Mouse (Mus musculus): ENCODE measurements at regions not wholly inside any gene's neighbourhood (a gene's known extent, or its start where the extent isn't known, plus 50 kb on each side); places are given as distances from the start of the nearest gene placed in this dataset.
A peak's percentile ranks its signal among the peaks of the same experiment; 100 is the strongest.
"Not testable (repeated sequence)": the region's sequence is repeated elsewhere in the genome, so short reads cannot be mapped to it uniquely, and the experiment has no call there.

DNA sequence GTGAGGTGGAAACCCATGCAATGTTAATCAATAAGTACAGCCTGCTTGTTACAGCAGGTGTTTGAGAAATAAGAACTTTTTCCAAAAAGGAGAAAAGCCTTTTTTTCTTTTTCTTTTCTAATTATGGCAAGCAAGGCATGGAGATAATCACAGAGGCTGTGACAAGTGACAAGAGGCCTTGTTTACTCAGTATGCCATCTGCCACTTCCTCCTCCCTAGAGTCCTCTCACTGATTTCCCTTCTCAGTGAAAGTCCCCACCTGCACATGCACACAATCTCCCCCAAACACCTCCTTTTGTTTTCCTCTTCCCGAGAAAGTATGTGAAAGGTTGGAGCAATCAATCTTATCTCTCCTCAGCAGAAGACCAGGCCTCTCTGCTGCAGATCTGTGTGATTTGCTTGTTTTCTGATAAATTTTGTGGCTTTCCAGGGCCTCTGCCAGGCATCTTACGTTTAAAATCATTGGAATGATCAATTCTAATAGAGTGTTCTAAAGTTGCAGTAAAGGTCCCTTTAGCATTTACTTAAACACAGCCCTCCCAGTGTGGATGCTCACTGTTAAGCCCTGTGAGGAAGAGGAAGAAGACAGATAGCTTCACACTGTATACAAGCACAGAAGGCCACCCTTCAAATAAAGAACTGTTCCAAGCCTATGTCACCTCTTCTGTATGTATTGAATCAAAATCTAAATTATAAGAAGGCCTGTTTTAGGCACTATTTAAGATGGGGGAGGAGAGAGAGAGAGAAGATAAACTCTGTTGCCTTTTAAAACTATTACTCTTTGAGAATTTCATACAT lies 710.5 kb downstream of the Rapgef2 start:
- peak; percentile 65; the same call in 1 of the 2 replicates for ATAC-seq (ENCODE audit: low FRiP score)
- WGBS = 49% methylated on average over 2 of the region's 2 CpGs
- no peak for DNase-seq (ENCODE audit: low spot score, missing footprints)
- Histone ChIP-seq H3K9ac (ENCODE audit: low read length) (no peak overlapping the region), H3K27ac (ENCODE audit: low read depth, low read length) (no peak overlapping the region), H3K36me3 (ENCODE audit: control insufficient read depth, insufficient read depth, low read length) (no peaks in the 10 kb centered on the region), H3K4me3 (ENCODE audit: low read depth, low read length) (no peak overlapping the region), H3K9me3 (ENCODE audit: control insufficient read depth, low read length) (no peaks in the 10 kb centered on the region), H3K4me1 (ENCODE audit: control insufficient read depth, insufficient read depth, low read length) (no peaks in the 10 kb centered on the region), H3K27me3 (ENCODE audit: control insufficient read depth, insufficient read depth, low read length) (no peaks in the 10 kb centered on the region), H3K4me2 (no peak overlapping the region)

GRCm38 (mm10) chr3:78574807-78575206 lies 711.5 kb downstream of the Rapgef2 start:
- no peak for ATAC-seq (ENCODE audit: low FRiP score)
- Histone ChIP-seq H3K4me2 (no peak overlapping the region), H3K4me3 (ENCODE audit: low read depth, low read length) (no peak overlapping the region), H3K27ac (ENCODE audit: low read depth, low read length) (no peak overlapping the region), H3K27me3 (ENCODE audit: control insufficient read depth, insufficient read depth, low read length) (no peaks in the 10 kb centered on the region), H3K9ac (ENCODE audit: low read length) (no peak overlapping the region), H3K36me3 (ENCODE audit: control insufficient read depth, insufficient read depth, low read length) (no peaks in the 10 kb centered on the region), H3K4me1 (ENCODE audit: control insufficient read depth, insufficient read depth, low read length) (no peaks in the 10 kb centered on the region), H3K9me3 (ENCODE audit: control insufficient read depth, low read length) (no peaks in the 10 kb centered on the region)
- WGBS = 67% methylated on average over 3 of the region's 3 CpGs
- DNase-seq (ENCODE audit: low spot score, missing footprints) = no peak

DNA sequence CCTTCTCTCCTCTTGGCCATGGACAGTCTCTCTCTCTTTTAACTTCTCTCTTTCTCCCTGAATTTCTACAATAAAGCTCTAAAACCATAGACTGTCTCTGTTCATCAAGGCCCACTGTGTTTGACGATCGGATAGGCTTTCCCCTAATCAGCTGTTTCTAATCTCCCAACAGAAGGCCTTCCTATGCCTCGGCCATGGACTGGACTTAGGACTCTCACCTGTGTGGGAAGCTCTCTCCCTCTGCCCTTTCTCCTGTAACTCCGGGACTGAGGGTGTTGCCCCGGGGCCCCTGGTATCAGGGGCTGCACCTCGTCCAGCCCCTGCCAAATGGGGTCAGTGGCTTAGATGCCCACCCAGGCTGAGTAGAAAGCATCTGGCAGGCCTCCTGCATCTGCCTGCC lies 713.0 kb downstream of the Rapgef2 start:
- WGBS = 87% methylated on average over 6 of the region's 6 CpGs

GRCm38 (mm10) chr3:78564926-78565325 lies 721.4 kb downstream of the Rapgef2 start:
- not testable (repeated sequence) for H3K4me3 ChIP-seq (ENCODE audit: low read depth, low read length); H3K4me2 ChIP-seq; H3K36me3 ChIP-seq (ENCODE audit: control insufficient read depth, insufficient read depth, low read length); DNase-seq (ENCODE audit: low spot score, missing footprints); H3K27me3 ChIP-seq (ENCODE audit: control insufficient read depth, insufficient read depth, low read length); H3K4me1 ChIP-seq (ENCODE audit: control insufficient read depth, insufficient read depth, low read length); H3K27ac ChIP-seq (ENCODE audit: low read depth, low read length); ATAC-seq (ENCODE audit: low FRiP score); H3K9me3 ChIP-seq (ENCODE audit: control insufficient read depth, low read length); H3K9ac ChIP-seq (ENCODE audit: low read length)

More for the DNA sequence above, 713.0 kb downstream of the Rapgef2 start:
- H3K4me2 ChIP-seq = no peak overlapping the region
- ATAC-seq (ENCODE audit: low FRiP score) (no peak), DNase-seq (ENCODE audit: low spot score, missing footprints) (no peak)
- no peaks in the 10 kb centered on the region for H3K36me3 ChIP-seq (ENCODE audit: control insufficient read depth, insufficient read depth, low read length)
- no peak overlapping the region for H3K4me3 ChIP-seq (ENCODE audit: low read depth, low read length)
- H3K9me3 ChIP-seq (ENCODE audit: control insufficient read depth, low read length) = no peaks in the 10 kb centered on the region
- H3K27ac ChIP-seq (ENCODE audit: low read depth, low read length) = no peak overlapping the region
- no peaks in the 10 kb centered on the region for H3K4me1 ChIP-seq (ENCODE audit: control insufficient read depth, insufficient read depth, low read length)
- no peaks in the 10 kb centered on the region for H3K27me3 ChIP-seq (ENCODE audit: control insufficient read depth, insufficient read depth, low read length)
- no peak overlapping the region for H3K9ac ChIP-seq (ENCODE audit: low read length)
